Mouse (Mus musculus): ENCODE measurements around the gene Klk5.

Klk5 gene

GRCm38 (mm10) chr7:43841701-43842100, at the start of gene Klk5:
TSS of gene Klk5 (plus strand) at chr7:43841971.
- ChIA-PET POLR2A (interaction anchor here in 1 of 4 experiments (0.6 kb wide), 1 partner anchor 51 kb away, joined by 3 read pairs; no protein-coding TSS in a partner anchor), CTCF (interaction anchor here in 1 of 4 experiments (0.6 kb wide), 1 partner anchor 680 kb away, joined by 4 read pairs; no protein-coding TSS in a partner anchor)

GRCm38 (mm10) chr7:43796355-43796754, 45.4 kb upstream of the Klk5 start:
- CTCF ChIA-PET, result interaction anchor here in 2 of 4 experiments (0.6 to 1.6 kb wide), 2 partner anchors 61 to 595 kb away, joined by 3 to 4 read pairs; no protein-coding TSS in a partner anchor

GRCm38 (mm10) chr7:43797333-43797769, 44.4 kb upstream of the Klk5 start, which contains the start of gene Klk8:
TSS of gene Klk8 (plus strand) at chr7:43797577.
- POLR2A ChIA-PET, result interaction anchor here in 3 of 4 experiments (0.6 to 1.6 kb wide), 12 partner anchors 8 to 217 kb away, joined by 3 to 7 read pairs (median 4); partner anchors contain the start of genes Ctu1 (in 1 of the 3) and Klk10 (in 1 of the 3)
- CTCF ChIA-PET, result interaction anchor here in 2 of 4 experiments (1.1 to 1.6 kb wide), 3 partner anchors 8 to 121 kb away, joined by 3 to 4 read pairs (median 4); no protein-coding TSS in a partner anchor

More at GRCm38 (mm10) chr7:43796355-43796754, 45.4 kb upstream of the Klk5 start:
- POLR2A ChIA-PET, result interaction anchor here in 1 of 4 experiments (0.7 to 1.5 kb wide), 5 partner anchors 10 to 82 kb away, joined by 3 to 5 read pairs (median 3); partner anchors contain the start of gene Klk10

GRCm38 (mm10) chr7:43797844-43798462, 43.8 kb upstream of the Klk5 start:
- ChIA-PET CTCF (interaction anchor here in 2 of 4 experiments (1.1 to 1.4 kb wide), 2 partner anchors 8 to 122 kb away, joined by 3 to 4 read pairs; no protein-coding TSS in a partner anchor), POLR2A (interaction anchor here in 3 of 4 experiments (0.5 to 1.6 kb wide), 11 partner anchors 9 to 302 kb away, joined by 3 to 7 read pairs (median 4); partner anchors contain the start of genes Ctu1 (in 1 of the 3) and Klk10 (in 1 of the 3))

- POLR2A ChIA-PET, result no interaction called here
- CTCF ChIA-PET, result interaction anchor here in 1 of 4 experiments (1.2 kb wide), 1 partner anchor 10 kb away, joined by 3 read pairs; no protein-coding TSS in a partner anchor
Observed at GRCm38 (mm10) chr7:43799876-43800275, 41.9 kb upstream of the Klk5 start.

GRCm38 (mm10) chr7:43810994-43811393, 30.8 kb upstream of the Klk5 start, which contains the start of gene Klk7:
TSS of gene Klk7 (plus strand) at chr7:43811294.
- ChIA-PET POLR2A (interaction anchor here in 1 of 4 experiments (1.1 kb wide), 1 partner anchor 29 kb away, joined by 4 read pairs; no protein-coding TSS in a partner anchor), CTCF (no interaction called here)

- CTCF ChIA-PET, result no interaction called here
- POLR2A ChIA-PET, result no interaction called here
Observed at GRCm38 (mm10) chr7:43815211-43815610, 26.6 kb upstream of the Klk5 start.

- ChIA-PET POLR2A (interaction anchor here in 1 of 4 experiments (1.1 kb wide), 1 partner anchor 36 kb away, joined by 3 read pairs; the partner anchor contains the start of gene Klk10), CTCF (no interaction called here)
Observed at GRCm38 (mm10) chr7:43816746-43817145, 25.0 kb upstream of the Klk5 start.

GRCm38 (mm10) chr7:43821581-43821980, 20.2 kb upstream of the Klk5 start:
- ChIA-PET POLR2A (interaction anchor here in 2 of 4 experiments (0.5 to 1.5 kb wide), 3 partner anchors 12 to 425 kb away, joined by 3 read pairs; partner anchors contain the start of genes 1700028J19Rik (in 1 of the 2) and 2410002F23Rik (in 1 of the 2)), CTCF (no interaction called here)

GRCm38 (mm10) chr7:43824199-43824598, 17.6 kb upstream of the Klk5 start, which contains the start of gene Klk6:
TSS of gene Klk6 (plus strand) at chr7:43824499.
- ChIA-PET CTCF (no interaction called here), POLR2A (no interaction called here)

GRCm38 (mm10) chr7:43826056-43826455, 15.7 kb upstream of the Klk5 start:
- ChIA-PET CTCF (no interaction called here), POLR2A (no interaction called here)

- ChIA-PET CTCF (interaction anchor here in 1 of 4 experiments (0.6 kb wide), 1 partner anchor 178 kb away, joined by 4 read pairs; no protein-coding TSS in a partner anchor), POLR2A (no interaction called here)
Observed at GRCm38 (mm10) chr7:43827706-43828105, 14.1 kb upstream of the Klk5 start.

GRCm38 (mm10) chr7:43829006-43829405, 12.8 kb upstream of the Klk5 start:
- POLR2A ChIA-PET, result no interaction called here
- CTCF ChIA-PET, result no interaction called here

- ChIA-PET POLR2A (interaction anchor here in 2 of 4 experiments (0.8 to 1.9 kb wide), 5 partner anchors 11 to 219 kb away, joined by 3 to 5 read pairs (median 4); no protein-coding TSS in a partner anchor), CTCF (interaction anchor here in 2 of 4 experiments (0.6 to 1.0 kb wide), 4 partner anchors 51 to 474 kb away, joined by 3 read pairs; no protein-coding TSS in a partner anchor)
Observed at GRCm38 (mm10) chr7:43843801-43844200, 2.0 kb downstream of the Klk5 start.

- ChIA-PET CTCF (no interaction called here), POLR2A (no interaction called here)
Observed at GRCm38 (mm10) chr7:43851616-43852015, 9.8 kb downstream of the Klk5 start.

- ChIA-PET CTCF (interaction anchor here in 2 of 4 experiments (1.1 to 2.3 kb wide), 4 partner anchors 26 to 74 kb away, joined by 3 to 8 read pairs (median 4); partner anchors contain the start of genes Klk10 (in 1 of the 2) and Klk4 (in 1 of the 2)), POLR2A (interaction anchor here in 1 of 4 experiments (1.1 kb wide), 1 partner anchor 11 kb away, joined by 4 read pairs; no protein-coding TSS in a partner anchor)
Observed at GRCm38 (mm10) chr7:43854642-43855380, 13.0 kb downstream of the Klk5 start.

GRCm38 (mm10) chr7:43855709-43856108, 13.9 kb downstream of the Klk5 start:
- ChIA-PET CTCF (interaction anchor here in 3 of 4 experiments (0.5 to 2.3 kb wide), 5 partner anchors 25 to 186 kb away, joined by 3 to 8 read pairs (median 3); partner anchors contain the start of genes Klk10 (in 1 of the 3) and Klk4 (in 1 of the 3)), POLR2A (interaction anchor here in 2 of 4 experiments (0.7 to 1.6 kb wide), 3 partner anchors 58 to 248 kb away, joined by 3 to 6 read pairs (median 4); partner anchors contain the start of gene Klk8 (in 1 of the 2))

- POLR2A ChIA-PET, result interaction anchor here in 2 of 4 experiments (0.7 to 1.6 kb wide), 3 partner anchors 58 to 248 kb away, joined by 3 to 6 read pairs (median 4); partner anchors contain the start of gene Klk8 (in 1 of the 2)
- CTCF ChIA-PET, result interaction anchor here in 2 of 4 experiments (0.8 to 2.3 kb wide), 5 partner anchors 60 to 187 kb away, joined by 3 to 8 read pairs (median 4); partner anchors contain the start of gene Klk10 (in 1 of the 2)
Observed at GRCm38 (mm10) chr7:43856307-43856706, 14.5 kb downstream of the Klk5 start.
